Mouse (Mus musculus) heart, embryonic 13.5 days (tissue): Measurements from ENCODE around the gene Pdzk1. TPM values are rescaled to one million over a fixed set of nuclear protein-coding genes. Genes with fewer than 3 reads are reported as not detected.

ENCODE experiments used
- ATAC-seq: fragments of 200-750 bp; cut with Nextera tagmentation; 2 replicates; pipeline ENCODE4 v1.8.0; 2017; ENCODE audit warnings: moderate TSS enrichment; ENCODE audit not compliant: insufficient number of reproducible peaks, low FRiP score, low TSS enrichment; ENCODE audit errors: extremely low read depth
- H3K27ac ChIP-seq: fragments of 300-500 bp; sonication (generic); replicated peaks from 2 replicates; pipeline ENCODE4 v1.5.1; 2015; ENCODE audit warnings: moderate library complexity, mild to moderate bottlenecking, inconsistent platforms
- H3K27me3 ChIP-seq: fragments of 300-500 bp; sonication (generic); replicated peaks from 2 replicates; pipeline ENCODE4 v1.6.1; 2015; ENCODE audit warnings: mild to moderate bottlenecking, inconsistent platforms
- H3K36me3 ChIP-seq: fragments of 300-500 bp; sonication (generic); 2 replicates; pipeline ENCODE4 v1.6.1; 2015; ENCODE audit warnings: mild to moderate bottlenecking, inconsistent platforms
- H3K4me1 ChIP-seq: fragments of 300-500 bp; sonication (generic); 2 replicates; pipeline ENCODE4 v1.6.1; 2015; ENCODE audit warnings: inconsistent platforms
- H3K4me2 ChIP-seq: fragments of 300-500 bp; sonication (generic); 2 replicates; pipeline ENCODE4 v1.6.1; 2015; ENCODE audit warnings: inconsistent platforms, mild to moderate bottlenecking, moderate library complexity
- H3K4me3 ChIP-seq: fragments of 300-500 bp; sonication (generic); 2 replicates; pipeline ENCODE4 v1.5.1; 2015; ENCODE audit warnings: moderate library complexity, mild to moderate bottlenecking, inconsistent platforms
- H3K9ac ChIP-seq: fragments of 300-500 bp; sonication (generic); 2 replicates; pipeline ENCODE4 v1.6.1; 2015; ENCODE audit warnings: inconsistent platforms, mild to moderate bottlenecking, moderate library complexity
- H3K9me3 ChIP-seq: fragments of 300-500 bp; sonication (generic); 2 replicates; pipeline ENCODE4 v1.6.1; 2016; ENCODE audit warnings: inconsistent platforms
- WGBS: fragments of 180-500 bp; shearing (Covaris S2); methylation state at CpG from one replicate; pipeline ENCODE4 v1.1.7; 2015; ENCODE audit warnings: mixed read lengths; 5-methylcytosine and 5-hydroxymethylcytosine counted together
- polyA plus RNA-seq: library from polyadenylated mRNA; unstranded; fragments of >200 nt; fragmentation: Nextera tagmentation; extraction: Ambion mirVana; gene quantifications from 2 replicates; pipeline ENCODE4 v1.2.1, GENCODE M21; 2015

Gene Pdzk1
- polyA plus RNA-seq, 1 experiment from 2014 or later: 0.08 TPM

DNA sequence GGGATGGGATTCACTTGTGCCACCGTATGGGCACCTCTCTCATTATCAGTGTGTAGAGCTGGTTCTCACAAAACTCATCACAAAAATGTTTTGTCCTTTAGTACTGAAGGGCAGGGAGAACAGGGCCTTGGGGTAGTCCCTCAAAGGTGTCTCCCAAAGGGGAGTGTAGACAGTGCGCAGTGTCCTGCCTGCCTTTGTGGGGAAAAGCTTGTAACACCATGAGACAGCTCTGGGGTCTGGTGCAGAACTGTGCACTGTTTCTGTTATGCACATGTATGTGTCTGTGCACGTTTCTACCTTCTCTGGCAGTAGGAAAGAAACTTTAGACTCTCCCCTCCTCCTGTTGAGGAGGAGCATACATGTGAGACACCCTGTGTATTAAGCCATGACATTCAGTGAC, 38.8 kb downstream of the Pdzk1 start:
- Histone ChIP-seq H3K4me2 (no peak overlapping the region), H3K27ac (no peak overlapping the region), H3K9me3 (no peaks in the 10 kb centered on the region), H3K4me1 (no peaks in the 10 kb centered on the region), H3K36me3 (peaks cover 50% of the 10 kb centered on the region), H3K4me3 (no peak overlapping the region), H3K27me3 (no peaks in the 10 kb centered on the region), H3K9ac (no peak overlapping the region)
- WGBS: 88% methylated on average over 3 of the region's 3 CpGs
- ATAC-seq: no peak

DNA sequence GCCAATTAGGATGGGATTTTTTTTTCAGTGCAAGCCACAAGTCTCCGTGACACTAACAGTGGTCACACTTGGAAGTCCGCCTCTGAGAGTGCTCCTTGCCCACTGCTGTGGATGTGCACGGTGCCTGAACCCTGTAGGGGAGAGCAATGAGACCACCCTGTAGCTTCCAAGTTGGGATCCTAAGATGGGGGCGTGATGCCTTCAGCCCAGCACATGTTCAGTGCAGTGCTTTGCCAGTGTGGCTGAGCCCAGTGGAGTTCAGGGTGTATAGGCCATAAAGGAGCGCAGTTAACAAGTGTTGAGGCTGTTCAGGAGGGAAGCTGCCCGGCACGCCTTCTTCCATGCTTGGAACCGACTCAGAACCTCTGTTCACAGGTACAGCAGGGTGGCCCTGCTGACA, 39.5 kb downstream of the Pdzk1 start:
- ATAC-seq: no peak
- H3K36me3 ChIP-seq: peaks cover 57% of the 10 kb centered on the region

DNA sequence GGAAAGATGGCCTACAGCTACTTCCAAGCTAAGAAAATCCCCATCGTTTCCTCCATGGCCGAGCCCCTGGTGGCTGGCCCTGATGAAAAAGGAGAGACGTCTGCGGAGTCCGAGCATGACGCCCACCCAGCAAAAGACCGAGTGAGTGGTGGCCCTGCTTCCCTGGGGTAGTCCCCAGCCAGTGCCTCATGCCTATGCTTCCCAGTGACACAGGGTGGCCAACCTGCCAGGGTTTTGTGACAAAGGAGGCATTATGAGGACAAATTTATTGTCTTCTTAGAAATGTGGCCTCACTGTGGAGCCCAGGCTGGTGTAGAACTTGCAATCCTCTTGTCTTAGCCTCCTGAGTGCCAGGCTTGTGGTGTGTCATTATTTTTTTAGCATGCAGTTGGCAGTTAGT, 40.0 kb downstream of the Pdzk1 start:
- peaks cover 63% of the 10 kb centered on the region for H3K36me3 ChIP-seq

More for the DNA sequence above, 39.5 kb downstream of the Pdzk1 start:
- no peak overlapping the region for H3K9ac ChIP-seq
- H3K4me3 ChIP-seq: no peak overlapping the region
- H3K9me3 ChIP-seq: no peaks in the 10 kb centered on the region
- no peaks in the 10 kb centered on the region for H3K27me3 ChIP-seq
- WGBS: 88% methylated on average over 8 of the region's 8 CpGs
- no peak overlapping the region for H3K4me2 ChIP-seq
- H3K4me1 ChIP-seq: no peaks in the 10 kb centered on the region
- H3K27ac ChIP-seq: no peak overlapping the region

DNA sequence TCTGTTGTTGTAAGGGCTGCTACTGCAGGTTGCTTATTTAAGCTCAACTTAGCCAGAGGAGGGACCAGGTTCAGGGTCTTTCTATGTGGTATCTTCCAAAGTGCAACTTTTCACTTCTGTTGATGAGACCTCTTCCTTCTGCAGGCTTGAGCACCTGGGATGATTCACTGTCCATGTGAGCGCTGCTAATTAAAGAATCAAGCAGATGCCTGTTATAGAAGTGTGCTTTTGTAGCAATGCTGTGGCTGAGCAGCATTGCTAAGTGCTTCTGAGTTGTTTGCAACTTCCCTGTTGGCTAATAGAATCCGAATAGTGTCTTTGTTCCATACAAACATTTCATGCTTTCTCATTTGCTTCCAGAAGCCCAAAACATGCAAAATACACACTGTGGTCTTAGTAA, 41.2 kb downstream of the Pdzk1 start:
- ATAC-seq: no peak
- Histone ChIP-seq H3K27ac (no peak overlapping the region), H3K36me3 (peaks cover 74% of the 10 kb centered on the region), H3K9me3 (no peaks in the 10 kb centered on the region), H3K4me2 (no peak overlapping the region), H3K4me1 (no peaks in the 10 kb centered on the region), H3K9ac (no peak overlapping the region), H3K4me3 (no peak overlapping the region), H3K27me3 (no peaks in the 10 kb centered on the region)
- WGBS: 89% methylated on average over 2 of the region's 2 CpGs

More for the DNA sequence above, 40.0 kb downstream of the Pdzk1 start:
- no peaks in the 10 kb centered on the region for H3K9me3 ChIP-seq
- H3K4me1 ChIP-seq: no peaks in the 10 kb centered on the region
- no peak overlapping the region for H3K27ac ChIP-seq
- H3K4me3 ChIP-seq: no peak overlapping the region
- ATAC-seq: no peak
- no peak overlapping the region for H3K4me2 ChIP-seq
- no peak overlapping the region for H3K9ac ChIP-seq
- WGBS: 90% methylated on average over 7 of the region's 7 CpGs
- no peaks in the 10 kb centered on the region for H3K27me3 ChIP-seq

DNA sequence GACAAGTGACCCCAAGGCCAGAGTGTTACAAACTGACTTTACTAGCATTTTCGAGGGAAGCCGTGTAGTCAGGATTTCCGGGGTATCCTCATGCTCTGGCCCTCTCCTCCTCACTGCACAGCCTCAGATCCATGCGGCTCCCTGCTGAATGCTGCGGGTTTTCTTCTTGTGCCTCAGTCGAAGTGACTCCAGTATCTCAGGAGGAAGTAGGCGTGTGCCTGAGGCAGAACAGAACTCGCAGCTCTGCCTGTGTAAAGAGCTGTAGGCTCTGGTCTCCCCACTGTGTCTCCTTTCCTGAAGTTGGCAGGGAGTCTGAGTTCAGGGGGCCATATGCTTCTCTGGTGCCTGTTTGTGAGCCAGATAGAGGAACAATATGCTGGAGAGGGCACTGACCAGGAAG, 42.0 kb downstream of the Pdzk1 start:
- Histone ChIP-seq H3K36me3 (peaks cover 81% of the 10 kb centered on the region), H3K9me3 (no peaks in the 10 kb centered on the region), H3K9ac (no peak overlapping the region), H3K4me1 (no peaks in the 10 kb centered on the region), H3K27ac (no peak overlapping the region), H3K4me3 (no peak overlapping the region), H3K4me2 (no peak overlapping the region), H3K27me3 (no peaks in the 10 kb centered on the region)
- no peak for ATAC-seq
- WGBS: 77% methylated on average over 8 of the region's 8 CpGs

DNA sequence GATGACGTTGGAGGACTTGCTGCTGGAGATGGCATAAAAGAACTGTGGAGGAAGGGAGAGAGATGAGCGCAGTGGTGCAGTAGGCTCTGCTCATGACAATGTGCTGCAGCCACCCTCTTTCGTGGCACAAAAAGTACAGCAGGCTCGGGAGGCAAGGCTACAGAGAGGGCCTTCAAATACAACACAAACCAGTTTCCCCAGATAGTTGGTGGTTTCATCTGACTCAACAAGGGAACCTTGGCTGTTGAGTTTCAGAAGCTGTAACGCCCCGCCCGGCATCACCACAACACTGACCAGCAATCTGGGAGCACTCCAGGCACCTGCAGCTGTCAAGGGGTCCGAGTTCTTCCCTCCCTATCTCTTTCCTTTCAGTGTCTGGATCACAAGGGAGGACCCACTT, 43.4 kb downstream of the Pdzk1 start:
- Histone ChIP-seq H3K27ac (no peak overlapping the region), H3K4me2 (no peak overlapping the region), H3K27me3 (no peaks in the 10 kb centered on the region), H3K4me3 (no peak overlapping the region), H3K4me1 (no peaks in the 10 kb centered on the region), H3K9me3 (no peaks in the 10 kb centered on the region), H3K36me3 (peaks cover 89% of the 10 kb centered on the region), H3K9ac (no peak overlapping the region)
- 90% methylated on average over 8 of the region's 8 CpGs for WGBS
- no peak for ATAC-seq

DNA sequence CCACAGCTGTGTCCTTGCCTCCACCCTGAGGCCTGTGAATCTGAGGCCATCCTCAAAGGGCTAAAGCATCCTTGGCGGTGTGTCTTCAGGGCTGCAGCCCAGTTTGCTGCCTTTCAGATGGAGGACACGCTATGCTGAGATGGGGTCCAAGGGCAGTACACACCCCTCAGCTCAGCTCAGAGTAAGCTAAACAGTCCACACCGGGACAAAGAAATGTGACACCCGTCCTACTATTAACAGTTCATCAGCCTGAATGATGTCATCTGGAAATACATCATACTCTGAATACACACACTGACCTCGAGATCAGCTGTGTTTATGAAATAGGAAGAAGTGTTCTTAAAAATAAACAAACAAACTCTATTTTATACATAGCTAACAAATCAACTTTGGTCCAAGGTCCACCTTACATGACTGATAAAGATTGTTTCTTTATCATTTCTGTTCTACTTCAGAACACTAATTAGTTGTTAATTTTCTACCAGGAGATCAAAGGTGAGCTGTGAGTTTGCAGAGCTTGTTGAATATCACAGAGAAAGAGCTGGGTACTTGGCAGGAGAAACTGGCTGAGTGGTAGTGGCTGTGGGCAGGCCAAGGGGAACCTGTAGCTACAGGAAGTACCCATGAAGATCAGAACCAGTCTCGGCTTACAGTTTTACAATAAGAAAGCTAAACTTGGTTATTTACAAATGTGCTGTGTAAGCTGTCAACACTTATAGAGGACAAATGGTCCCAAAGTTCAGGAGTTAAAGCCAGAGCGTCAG, 45.9 kb downstream of the Pdzk1 start:
- WGBS: 80% methylated on average over 7 of the region's 7 CpGs
- peaks cover 88% of the 10 kb centered on the region for H3K36me3 ChIP-seq
- no peak for ATAC-seq

DNA sequence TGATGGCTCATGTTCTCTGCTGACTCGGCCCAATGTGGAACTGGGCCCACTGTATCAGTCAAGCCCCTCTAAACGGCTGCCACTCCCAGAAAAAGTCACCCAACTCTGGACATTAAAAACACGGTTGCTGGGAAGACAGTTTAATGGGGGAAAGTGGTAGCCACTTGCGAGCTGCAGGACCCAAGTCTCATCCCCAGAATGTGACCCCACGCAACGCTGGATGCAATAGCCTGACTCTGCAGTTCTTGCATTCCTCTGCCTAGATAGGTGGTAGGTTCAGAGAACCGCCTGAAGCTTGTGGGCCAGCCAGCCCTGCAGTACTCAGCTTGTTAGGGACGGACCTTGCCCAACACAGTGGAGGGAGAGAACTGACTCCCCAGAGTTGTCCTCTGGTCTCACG, 50.5 kb downstream of the Pdzk1 start:
- no peaks in the 10 kb centered on the region for H3K9me3 ChIP-seq
- no peak overlapping the region for H3K4me3 ChIP-seq
- no peaks in the 10 kb centered on the region for H3K4me1 ChIP-seq
- no peak overlapping the region for H3K27ac ChIP-seq
- H3K27me3 ChIP-seq: no peaks in the 10 kb centered on the region
- peaks cover 75% of the 10 kb centered on the region for H3K36me3 ChIP-seq
- WGBS: 82% methylated on average over 9 of the region's 9 CpGs
- no peak overlapping the region for H3K9ac ChIP-seq
- H3K4me2 ChIP-seq: no peak overlapping the region
- no peak for ATAC-seq

More for the DNA sequence above, 45.9 kb downstream of the Pdzk1 start:
- no peak overlapping the region for H3K27ac ChIP-seq
- H3K4me1 ChIP-seq: no peaks in the 10 kb centered on the region
- H3K4me3 ChIP-seq: no peak overlapping the region
- H3K4me2 ChIP-seq: no peak overlapping the region
- no peaks in the 10 kb centered on the region for H3K27me3 ChIP-seq
- H3K9me3 ChIP-seq: no peaks in the 10 kb centered on the region
- no peak overlapping the region for H3K9ac ChIP-seq

DNA sequence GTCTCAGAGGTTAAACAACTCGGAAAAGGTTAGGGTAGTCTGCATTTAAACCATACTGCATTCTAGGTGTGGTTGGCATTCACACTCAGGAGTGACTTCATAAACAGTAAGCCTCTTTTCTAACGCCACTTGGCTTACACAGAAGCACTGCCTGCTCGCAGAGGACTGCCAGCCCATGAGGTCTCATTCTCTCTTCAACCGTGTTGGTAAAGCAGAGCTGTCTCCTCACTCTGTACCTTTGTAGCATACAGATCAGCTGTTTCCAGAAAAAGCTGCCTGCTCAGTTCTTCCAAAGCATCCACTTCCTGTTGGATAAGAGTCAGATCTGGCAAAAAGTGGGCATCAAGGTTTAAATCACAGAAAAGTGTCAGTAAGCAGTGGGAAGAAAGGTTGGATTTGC, 51.3 kb downstream of the Pdzk1 start:
- Histone ChIP-seq H3K27ac (no peak overlapping the region), H3K36me3 (peaks cover 66% of the 10 kb centered on the region), H3K4me3 (no peak overlapping the region), H3K4me2 (no peak overlapping the region), H3K9me3 (no peaks in the 10 kb centered on the region), H3K27me3 (no peaks in the 10 kb centered on the region), H3K9ac (no peak overlapping the region), H3K4me1 (no peaks in the 10 kb centered on the region)
- 78% methylated on average over 4 of the region's 4 CpGs for WGBS
- ATAC-seq: no peak

DNA sequence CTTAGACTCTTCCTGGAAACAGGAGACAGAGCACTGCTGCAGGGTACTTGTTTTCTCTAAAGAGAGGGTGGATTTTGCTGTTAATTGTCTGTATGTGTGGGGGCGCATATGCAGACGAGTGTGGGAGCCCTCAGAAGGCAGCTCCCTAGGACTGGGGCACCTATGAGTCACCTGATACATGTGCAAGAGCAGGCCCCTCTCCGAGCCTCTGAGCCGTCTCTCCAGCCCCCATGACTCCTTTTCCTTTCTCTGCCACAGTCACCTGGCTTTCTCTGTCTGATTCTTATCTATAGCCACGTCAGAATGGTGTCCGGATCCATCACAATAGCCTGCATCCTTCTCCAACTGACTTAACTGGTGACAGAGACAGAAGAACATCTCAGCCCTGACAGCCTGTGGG, 52.5 kb downstream of the Pdzk1 start:
- H3K4me1 ChIP-seq: no peaks in the 10 kb centered on the region
- peaks cover 66% of the 10 kb centered on the region for H3K36me3 ChIP-seq
- WGBS: 73% methylated on average over 6 of the region's 6 CpGs
- no peak overlapping the region for H3K27ac ChIP-seq
- H3K27me3 ChIP-seq: no peaks in the 10 kb centered on the region
- no peaks in the 10 kb centered on the region for H3K9me3 ChIP-seq
- ATAC-seq: no peak
- no peak overlapping the region for H3K4me2 ChIP-seq
- no peak overlapping the region for H3K4me3 ChIP-seq
- no peak overlapping the region for H3K9ac ChIP-seq

DNA sequence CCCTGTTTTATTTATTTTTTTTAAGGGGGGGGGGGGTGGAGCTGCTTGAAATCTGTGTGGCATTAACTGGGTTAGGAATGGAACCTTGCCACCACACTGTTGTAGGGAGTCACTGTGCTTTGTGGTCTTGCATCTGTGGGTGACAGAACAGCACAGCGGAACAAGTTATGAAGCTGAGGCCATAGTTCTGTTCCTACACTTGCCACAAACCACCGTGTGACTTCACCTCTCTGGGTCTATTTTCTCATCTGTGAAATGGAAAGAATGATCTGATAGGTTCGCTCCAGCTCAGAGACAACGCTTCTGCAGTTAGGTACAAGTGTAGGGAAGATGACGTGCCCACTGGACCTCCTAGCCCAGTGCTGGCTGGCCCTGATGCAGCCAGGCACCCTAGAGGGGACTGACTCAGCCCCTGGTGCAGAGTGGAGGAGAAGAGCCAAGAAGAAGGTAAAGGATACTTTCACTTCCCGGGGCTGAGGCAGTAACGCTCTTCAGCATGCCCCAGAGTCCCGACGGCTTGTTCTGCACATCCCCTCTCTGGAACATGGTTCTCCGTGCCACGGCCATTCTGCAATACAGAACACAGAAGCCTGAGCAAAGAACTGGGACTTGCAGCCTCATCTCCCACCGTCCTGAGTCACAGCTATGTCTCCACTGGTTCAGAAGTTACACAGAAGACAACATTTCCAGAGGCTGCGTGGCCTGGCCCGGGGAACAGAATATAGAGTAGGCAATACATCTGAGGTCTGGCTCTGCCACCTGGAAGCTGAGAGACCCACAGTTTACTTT, 53.2 kb downstream of the Pdzk1 start:
- H3K9me3 ChIP-seq: no peaks in the 10 kb centered on the region
- 92% methylated on average over 14 of the region's 14 CpGs for WGBS
- H3K4me2 ChIP-seq: no peak overlapping the region
- no peak overlapping the region for H3K9ac ChIP-seq
- no peaks in the 10 kb centered on the region for H3K27me3 ChIP-seq
- ATAC-seq: no peak
- no peaks in the 10 kb centered on the region for H3K4me1 ChIP-seq
- H3K27ac ChIP-seq: no peak overlapping the region
- H3K4me3 ChIP-seq: no peak overlapping the region
- H3K36me3 ChIP-seq: peaks cover 68% of the 10 kb centered on the region

DNA sequence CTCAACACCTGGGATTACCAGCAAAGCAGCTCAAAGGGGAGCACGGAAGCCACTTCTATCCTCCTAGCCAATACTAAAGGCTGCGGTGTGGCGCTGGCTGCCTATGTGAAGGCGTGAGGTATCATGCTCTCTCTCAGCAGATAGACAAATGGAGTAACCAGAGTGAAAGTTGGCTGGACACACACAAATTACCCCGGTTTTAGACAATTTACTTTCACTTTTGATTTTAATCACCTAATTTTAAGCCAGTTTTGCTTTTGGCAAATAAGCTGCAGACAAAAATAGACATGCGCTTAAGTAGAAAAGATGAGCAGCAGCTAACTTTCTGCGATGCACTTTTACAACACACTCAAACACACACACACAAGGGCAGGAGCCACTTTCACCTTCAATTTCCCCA, 54.6 kb downstream of the Pdzk1 start:
- H3K9ac ChIP-seq: no peak overlapping the region
- WGBS: 90% methylated on average over 7 of the region's 7 CpGs
- no peak overlapping the region for H3K27ac ChIP-seq
- no peaks in the 10 kb centered on the region for H3K27me3 ChIP-seq
- ATAC-seq: no peak
- H3K4me3 ChIP-seq: no peak overlapping the region
- H3K36me3 ChIP-seq: peaks cover 71% of the 10 kb centered on the region
- H3K9me3 ChIP-seq: no peaks in the 10 kb centered on the region
- H3K4me1 ChIP-seq: no peaks in the 10 kb centered on the region
- no peak overlapping the region for H3K4me2 ChIP-seq
